Mouse (Mus musculus) midbrain, postnatal 0 days (tissue): ENCODE measurements around the gene Aldh1a1. TPM values are rescaled to one million over a fixed set of nuclear protein-coding genes. Genes with fewer than 3 reads are reported as not detected.

ENCODE experiments used
- ATAC-seq: fragments of 200-750 bp; cut with Nextera tagmentation; 2 replicates; pipeline ENCODE4 v1.8.0; 2017; ENCODE audit warnings: moderate number of reproducible peaks, mild to moderate bottlenecking, moderate TSS enrichment, moderate library complexity; ENCODE audit not compliant: low FRiP score
- DNase-seq: peaks from one replicate; pipeline ENCODE4 v3.0.0-alpha.2; 2015; ENCODE audit warnings: low spot score
- H3K27ac ChIP-seq: fragments of 300-500 bp; sonication (generic); 2 replicates; pipeline ENCODE4 v1.5.1; 2014; ENCODE audit warnings: low read depth, mild to moderate bottlenecking, low read length, mixed read lengths
- H3K27me3 ChIP-seq: fragments of 300-500 bp; sonication (generic); 2 replicates; pipeline ENCODE4 v1.6.1; 2014; ENCODE audit warnings: low read length, control low read depth, mixed read lengths; ENCODE audit not compliant: insufficient read depth
- H3K36me3 ChIP-seq: fragments of 300-500 bp; sonication (generic); 2 replicates; pipeline ENCODE4 v1.6.1; 2014; ENCODE audit warnings: low read length, control low read depth, mixed read lengths; ENCODE audit not compliant: insufficient read depth
- H3K4me1 ChIP-seq: fragments of 300-500 bp; sonication (generic); 2 replicates; pipeline ENCODE4 v1.6.1; 2014; ENCODE audit warnings: mild to moderate bottlenecking, control low read depth, antibody characterized with exemption, low read length, mixed read lengths; ENCODE audit not compliant: insufficient read depth
- H3K4me2 ChIP-seq: fragments of 300-500 bp; sonication (generic); 2 replicates; pipeline ENCODE4 v1.6.1; 2014; ENCODE audit warnings: low read depth, mild to moderate bottlenecking, low read length, mixed read lengths; ENCODE audit not compliant: poor library complexity, severe bottlenecking
- H3K4me3 ChIP-seq: fragments of 300-500 bp; sonication (generic); 2 replicates; pipeline ENCODE4 v1.5.1; 2014; ENCODE audit warnings: low read depth, mild to moderate bottlenecking, low read length, moderate library complexity
- H3K9ac ChIP-seq: fragments of 300-500 bp; sonication (generic); replicated peaks from 2 replicates; pipeline ENCODE4 v1.6.1; 2014; ENCODE audit warnings: mild to moderate bottlenecking, low read length, moderate library complexity, mixed read lengths; ENCODE audit not compliant: poor library complexity, severe bottlenecking
- H3K9me3 ChIP-seq: fragments of 300-500 bp; sonication (generic); 2 replicates; pipeline ENCODE4 v1.6.1; 2016; ENCODE audit warnings: low read length, control low read depth
- CTCF ChIP-seq: IDR thresholded peaks from 2 replicates; pipeline ENCODE4 v1.5.1; 2016; ENCODE audit warnings: antibody characterized with exemption, mild to moderate bottlenecking
- WGBS: fragments of 180-500 bp; shearing (Covaris S2); extraction: QIAGEN DNeasy Blood & Tissue Kit; methylation state at CpG from one replicate; pipeline ENCODE4 v1.1.7; 2014; 5-methylcytosine and 5-hydroxymethylcytosine counted together
- polyA plus RNA-seq: library from polyadenylated mRNA; unstranded; fragments of >200 nt; fragmentation: Nextera tagmentation; extraction: Ambion mirVana; gene quantifications from 2 replicates; pipeline ENCODE4 v1.2.1, GENCODE M21; 2015
- total RNA-seq: library from RNA; depleted of rRNA; stranded (reverse); fragments of >200 nt; gene quantifications from 2 replicates; pipeline ENCODE4 v1.2.3, GENCODE M21; 2014

Gene Aldh1a1
- total and polyA plus RNA-seq, 2 experiments from 2014 or later = 18.1 to 22.0 TPM

DNA sequence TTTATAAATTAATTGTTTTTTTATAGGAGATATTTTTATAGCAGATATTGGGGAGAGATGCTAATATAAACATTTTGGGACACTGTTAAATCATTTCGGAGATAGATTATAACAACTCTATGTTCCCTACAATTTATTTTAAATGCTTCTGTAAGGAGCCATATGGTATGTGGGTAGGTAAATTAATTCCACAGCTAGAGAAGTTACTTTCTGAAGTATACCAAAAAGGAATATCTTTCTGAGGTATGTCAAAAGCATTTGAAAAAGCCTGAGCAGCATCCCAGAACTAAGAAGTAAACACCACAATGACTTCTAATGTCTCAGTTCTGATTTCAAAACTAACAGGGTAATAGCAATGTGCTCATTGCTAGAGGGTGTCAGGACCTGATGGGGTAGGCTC is 49.4 kb downstream of the Aldh1a1 start:
- H3K4me1 ChIP-seq = no peaks in the 10 kb centered on the region
- TF ChIP-seq CTCF = no peak
- no peak overlapping the region for H3K4me3 ChIP-seq
- no peaks in the 10 kb centered on the region for H3K9me3 ChIP-seq
- ATAC-seq = no peak
- no peaks in the 10 kb centered on the region for H3K27me3 ChIP-seq
- no peak overlapping the region for H3K4me2 ChIP-seq
- H3K27ac ChIP-seq = no peak overlapping the region
- DNase-seq = no peak
- no peak overlapping the region for H3K9ac ChIP-seq
- H3K36me3 ChIP-seq = no peaks in the 10 kb centered on the region
- WGBS = 96% methylated on average over 1 of the region's 1 CpGs

DNA sequence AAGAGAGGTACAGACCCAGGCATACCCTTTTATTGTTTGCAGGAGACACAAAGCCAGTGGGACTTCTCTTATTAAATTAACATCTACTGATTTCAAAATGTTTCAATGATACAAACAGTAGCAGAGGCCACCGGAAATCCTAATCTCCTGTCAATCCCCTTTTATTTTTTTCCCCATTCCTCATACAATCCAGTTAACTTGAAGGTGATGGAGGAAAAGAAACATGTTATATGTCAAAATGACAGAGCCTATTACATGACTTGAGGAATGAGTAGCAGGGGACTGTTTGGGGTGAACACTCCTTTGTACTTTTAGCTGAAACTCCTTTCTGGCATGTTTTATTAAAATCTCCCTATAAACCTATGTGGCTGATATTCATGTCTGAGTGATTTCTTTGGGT is 51.3 kb downstream of the Aldh1a1 start:
- Histone ChIP-seq H3K9ac (no peak overlapping the region), H3K4me2 (no peak overlapping the region), H3K27me3 (no peaks in the 10 kb centered on the region), H3K36me3 (no peaks in the 10 kb centered on the region), H3K4me1 (no peaks in the 10 kb centered on the region), H3K27ac (no peak overlapping the region), H3K9me3 (no peaks in the 10 kb centered on the region), H3K4me3 (no peak overlapping the region)
- no peak for TF ChIP-seq CTCF
- ATAC-seq = no peak
- 55% methylated on average over 1 of the region's 1 CpGs for WGBS
- DNase-seq = no peak

- 90% methylated on average over 1 of the region's 1 CpGs for WGBS
- Histone ChIP-seq H3K4me3 (no peak overlapping the region), H3K4me1 (no peaks in the 10 kb centered on the region), H3K27me3 (no peaks in the 10 kb centered on the region), H3K9ac (no peak overlapping the region), H3K36me3 (no peaks in the 10 kb centered on the region), H3K9me3 (no peaks in the 10 kb centered on the region), H3K27ac (no peak overlapping the region), H3K4me2 (no peak overlapping the region)
- ATAC-seq (no peak), DNase-seq (no peak)
- no peak for TF ChIP-seq CTCF
Observed at GRCm38 (mm10) chr19:20544941-20545340, 52.4 kb downstream of the Aldh1a1 start.

GRCm38 (mm10) chr19:20547025-20547424 is 54.5 kb downstream of the Aldh1a1 start:
- Histone ChIP-seq H3K4me2 (no peak overlapping the region), H3K9me3 (no peaks in the 10 kb centered on the region), H3K27me3 (no peaks in the 10 kb centered on the region), H3K36me3 (no peaks in the 10 kb centered on the region), H3K9ac (no peak overlapping the region), H3K27ac (no peak overlapping the region), H3K4me1 (no peaks in the 10 kb centered on the region), H3K4me3 (no peak overlapping the region)
- no peak for ATAC-seq
- no peak for DNase-seq
- no peak for TF ChIP-seq CTCF
- WGBS = 81% methylated on average over 3 of the region's 3 CpGs

DNA sequence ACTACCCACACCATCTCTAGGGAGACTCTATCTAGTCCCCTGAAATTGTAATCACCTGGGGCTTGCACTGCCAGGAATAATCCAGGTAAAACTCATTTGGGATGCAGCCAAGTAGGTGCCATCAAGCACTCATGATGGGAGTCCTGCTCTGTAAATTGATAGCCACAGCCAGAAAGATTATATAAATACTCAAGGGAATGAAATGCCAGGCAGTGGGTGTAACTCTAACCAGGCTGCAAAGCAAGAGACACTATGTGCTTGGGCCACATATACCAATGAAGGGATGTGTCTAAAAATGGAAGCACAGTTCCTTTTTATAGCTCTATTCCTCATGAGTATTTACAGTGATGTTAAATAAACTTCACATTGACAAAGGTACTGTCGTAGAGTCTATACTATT is 56.9 kb downstream of the Aldh1a1 start:
- no peak overlapping the region for H3K4me3 ChIP-seq
- H3K27me3 ChIP-seq = no peaks in the 10 kb centered on the region
- DNase-seq (no peak), ATAC-seq (no peak)
- no peaks in the 10 kb centered on the region for H3K36me3 ChIP-seq
- no peak overlapping the region for H3K9ac ChIP-seq
- TF ChIP-seq CTCF = no peak
- H3K4me2 ChIP-seq = no peak overlapping the region
- H3K27ac ChIP-seq = no peak overlapping the region
- H3K4me1 ChIP-seq = no peaks in the 10 kb centered on the region
- WGBS = 92% methylated on average over 1 of the region's 1 CpGs
- no peaks in the 10 kb centered on the region for H3K9me3 ChIP-seq

- Histone ChIP-seq H3K4me1 (no peaks in the 10 kb centered on the region), H3K27me3 (no peaks in the 10 kb centered on the region), H3K27ac (no peak overlapping the region), H3K9ac (no peak overlapping the region), H3K36me3 (no peaks in the 10 kb centered on the region), H3K4me2 (no peak overlapping the region), H3K4me3 (no peak overlapping the region), H3K9me3 (no peaks in the 10 kb centered on the region)
- no peak for TF ChIP-seq CTCF
- WGBS = 85% methylated on average over 1 of the region's 1 CpGs
- ATAC-seq (no peak), DNase-seq (no peak)
Observed at GRCm38 (mm10) chr19:20555365-20555764, 62.9 kb downstream of the Aldh1a1 start.
